Mouse (Mus musculus): ENCODE results near the gene Prtg.

GRCm38 (mm10) chr9:72766789-72767349 lies 39.8 kb upstream of the Prtg start:
- TF ChIP-seq UBTF (IDR thresholded peaks at IDR 0.05; ENCODE audit: borderline replicate concordance, insufficient read depth, low read depth, low read length), result no peak
- TF ChIP-seq POLR2A (IDR thresholded peaks at IDR 0.05; ENCODE audit: control insufficient read depth in 1 of 2, insufficient read depth in 1 of 2, low read depth in 1 of 2, low read length in 2 of 2, poor library complexity in 1 of 2), result no peak
- TF ChIP-seq NELFE (IDR thresholded peaks at IDR 0.05; ENCODE audit: low read depth, low read length), result no peak
- no peak for TF ChIP-seq GATA1 (IDR thresholded peaks at IDR 0.05; ENCODE audit: low read depth, low read length)
- peak; percentile 38; the same call in 1 of the 2 replicates for TF ChIP-seq TCF12 (IDR thresholded peaks at IDR 0.05; ENCODE audit: low read depth, low read length)
- peak; percentile 66 to 97 (median 91) for TF ChIP-seq CTCF (IDR thresholded peaks at IDR 0.05 in 2 of 3, conservative IDR thresholded peaks at IDR 0.05 in 1 of 3; ENCODE audit: control insufficient read depth in 1 of 3, insufficient read depth in 1 of 3, low read depth in 2 of 3, low read length in 3 of 3, poor library complexity in 1 of 3, severe bottlenecking in 1 of 3)
- peak; percentile 59; the same call in 1 of the 2 replicates for TF ChIP-seq SIN3A (IDR thresholded peaks at IDR 0.05; ENCODE audit: low read length)
- 0 out of 2 replicates have a peak, but pooled peaks have one; percentile 22 for TF ChIP-seq MAX (IDR thresholded peaks at IDR 0.05; ENCODE audit: low read length)
- TF ChIP-seq ETS1 (IDR thresholded peaks at IDR 0.05; ENCODE audit: low read depth, low read length), result no peak
- TF ChIP-seq TAL1 (IDR thresholded peaks at IDR 0.05; ENCODE audit: low read length), result no peak
- TF ChIP-seq KAT2A (conservative IDR thresholded peaks at IDR 0.05; ENCODE audit: low read depth, low read length), result no peak
- TF ChIP-seq MAFK (IDR thresholded peaks at IDR 0.05; ENCODE audit: borderline replicate concordance, low read depth, low read length), result no peak

All from MEL (cell line).